Mouse (Mus musculus): ENCODE measurements at regions not wholly inside any gene's neighbourhood (a gene's known extent, or its start where the extent isn't known, plus 50 kb on each side); places are given as distances from the start of the nearest gene placed in this dataset.

GRCm38 (mm10) chr15:85652431-85652830 is 70.2 kb upstream of the Wnt7b start:
- no peak for TF ChIP-seq CTCF (IDR thresholded peaks at IDR 0.05; ENCODE audit: low read depth)
- no peak for TF ChIP-seq EP300 (optimal IDR thresholded peaks at IDR 0.05)
